Mouse (Mus musculus) kidney, adult 2 months (tissue): Measurements from ENCODE around the gene Zdhhc13. TPM values are rescaled to one million over a fixed set of nuclear protein-coding genes. Genes with fewer than 3 reads are reported as not detected.

ENCODE experiments used
- DNase-seq: peaks from one replicate; pipeline ENCODE4 v3.0.0; 2021
- H3K27ac ChIP-seq: fragments of 200-500 bp; 2 replicates; pipeline ENCODE4 v1.5.1; 2012; ENCODE audit warnings: low read depth, low read length, control low read depth, inconsistent platforms; ENCODE audit not compliant: insufficient read depth
- H3K27me3 ChIP-seq: fragments of 200-500 bp; replicated peaks from 2 replicates; pipeline ENCODE4 v1.6.1; 2012; ENCODE audit warnings: mild to moderate bottlenecking, moderate library complexity, low read length, inconsistent platforms; ENCODE audit not compliant: control insufficient read depth, insufficient read depth
- H3K36me3 ChIP-seq: fragments of 200-500 bp; 2 replicates; pipeline ENCODE4 v1.6.1; 2012; ENCODE audit warnings: mild to moderate bottlenecking, moderate library complexity, low read length, inconsistent platforms; ENCODE audit not compliant: control insufficient read depth, insufficient read depth
- H3K4me1 ChIP-seq: fragments of 200-500 bp; 2 replicates; pipeline ENCODE4 v1.6.1; 2011; ENCODE audit warnings: low read length; ENCODE audit not compliant: control insufficient read depth, insufficient read depth
- H3K4me3 ChIP-seq: fragments of 200-500 bp; 2 replicates; pipeline ENCODE4 v1.5.1; 2011; ENCODE audit warnings: mild to moderate bottlenecking, low read depth, low read length, control low read depth; ENCODE audit not compliant: insufficient read depth
- CTCF ChIP-seq: fragments of 200-500 bp; conservative IDR thresholded peaks from 2 replicates; pipeline ENCODE4 v1.5.1; 2011; ENCODE audit warnings: low read depth, mild to moderate bottlenecking, control low read depth, low read length, moderate library complexity, mixed read lengths; ENCODE audit not compliant: insufficient read depth, insufficient read length
- POLR2A ChIP-seq: fragments of 200-500 bp; IDR thresholded peaks from one replicate; pipeline ENCODE4 v1.6.1; 2011; ENCODE audit warnings: low read depth, low read length, control low read depth
- WGBS: fragments of 180-500 bp; shearing (Covaris S2); methylation state at CpG from one replicate; pipeline ENCODE4 v1.1.7; 2018; 5-methylcytosine and 5-hydroxymethylcytosine counted together
- polyA plus RNA-seq: library from polyadenylated mRNA; depleted of rRNA; stranded (reverse); fragments of >200 nt; gene quantifications from 2 replicates; pipeline ENCODE4 v1.2.3, GENCODE M21; 2012

Gene Zdhhc13
- polyA plus RNA-seq, 1 experiment: 9.6 TPM

DNA sequence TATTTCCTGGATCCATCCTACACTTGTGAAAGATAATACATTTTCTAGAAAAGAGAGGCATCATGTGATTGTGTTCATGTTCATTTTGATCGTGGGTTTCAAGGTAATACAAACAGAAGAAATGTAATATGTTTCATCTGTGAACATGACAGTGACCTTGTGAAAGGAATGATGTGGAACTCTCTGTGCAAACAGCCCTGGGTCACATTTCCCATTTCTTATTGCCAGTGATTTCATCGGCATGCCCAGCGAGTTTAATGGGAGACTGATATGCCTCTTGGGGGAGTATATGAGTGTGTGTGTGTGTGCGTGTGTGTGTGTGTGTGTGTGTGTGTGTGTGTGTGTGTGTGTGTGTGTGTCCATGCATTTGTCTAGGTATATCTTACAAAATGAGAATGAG is 52.7 kb downstream of the Zdhhc13 start:
- 34% methylated on average over 4 of the region's 4 CpGs for WGBS
- DNase-seq: no peak
- H3K27ac ChIP-seq: no peak overlapping the region

DNA sequence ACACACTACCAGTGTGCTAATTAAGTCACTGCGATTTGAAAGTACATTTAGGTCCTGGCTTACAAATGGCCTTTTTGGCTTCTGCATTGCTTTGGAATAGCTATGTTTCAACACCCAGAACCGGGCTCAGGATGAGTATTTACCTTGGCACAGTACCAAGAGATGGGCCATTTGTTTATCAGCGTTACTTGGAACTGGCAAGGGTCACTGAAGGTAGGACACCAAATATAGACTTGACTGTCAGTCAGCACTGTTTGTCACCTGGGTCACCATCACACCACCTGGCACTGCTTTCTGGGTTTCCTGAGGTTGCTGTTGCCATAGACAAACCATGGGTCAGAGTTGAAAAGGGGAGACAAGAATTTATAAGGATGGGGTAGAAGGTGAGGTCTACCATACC is 53.5 kb downstream of the Zdhhc13 start:
- TF ChIP-seq CTCF (no peak), POLR2A (no peak)
- H3K27ac ChIP-seq: no peak overlapping the region
- no peaks in the 10 kb centered on the region for H3K27me3 ChIP-seq
- WGBS: 45% methylated on average over 3 of the region's 3 CpGs
- no peak for DNase-seq
- no peak overlapping the region for H3K4me3 ChIP-seq
- H3K36me3 ChIP-seq: no peaks in the 10 kb centered on the region
- H3K4me1 ChIP-seq: no peaks in the 10 kb centered on the region

More for the DNA sequence above, 52.7 kb downstream of the Zdhhc13 start:
- no peaks in the 10 kb centered on the region for H3K36me3 ChIP-seq
- H3K4me3 ChIP-seq: no peak overlapping the region
- H3K4me1 ChIP-seq: no peaks in the 10 kb centered on the region
- no peaks in the 10 kb centered on the region for H3K27me3 ChIP-seq
- no peak for TF ChIP-seq POLR2A
- no peak for TF ChIP-seq CTCF

DNA sequence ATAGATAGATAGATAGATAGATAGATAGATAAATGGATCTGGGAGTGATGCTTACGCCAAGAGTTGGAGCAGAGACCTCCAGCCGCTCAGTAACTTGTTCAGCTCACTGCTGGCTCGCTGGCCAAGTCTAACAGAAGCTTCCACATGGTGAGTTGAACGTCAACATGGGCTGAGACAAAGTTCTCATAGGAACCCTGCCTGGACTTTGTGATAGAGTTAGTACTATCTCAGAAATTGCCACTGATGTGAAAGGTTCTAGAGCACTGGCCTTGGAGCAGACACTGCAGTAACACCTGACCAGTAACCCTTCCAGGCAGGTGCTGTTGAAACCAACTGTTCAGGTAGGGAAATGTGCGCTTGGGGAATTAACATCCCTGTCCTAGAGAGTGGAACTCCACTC is 54.7 kb downstream of the Zdhhc13 start:
- H3K27ac ChIP-seq: no peak overlapping the region
- TF ChIP-seq CTCF: no peak
- no peak for TF ChIP-seq POLR2A
- no peak overlapping the region for H3K4me3 ChIP-seq
- H3K36me3 ChIP-seq: no peaks in the 10 kb centered on the region
- WGBS: 89% methylated on average over 5 of the region's 5 CpGs
- no peaks in the 10 kb centered on the region for H3K27me3 ChIP-seq
- DNase-seq: no peak
- no peaks in the 10 kb centered on the region for H3K4me1 ChIP-seq

DNA sequence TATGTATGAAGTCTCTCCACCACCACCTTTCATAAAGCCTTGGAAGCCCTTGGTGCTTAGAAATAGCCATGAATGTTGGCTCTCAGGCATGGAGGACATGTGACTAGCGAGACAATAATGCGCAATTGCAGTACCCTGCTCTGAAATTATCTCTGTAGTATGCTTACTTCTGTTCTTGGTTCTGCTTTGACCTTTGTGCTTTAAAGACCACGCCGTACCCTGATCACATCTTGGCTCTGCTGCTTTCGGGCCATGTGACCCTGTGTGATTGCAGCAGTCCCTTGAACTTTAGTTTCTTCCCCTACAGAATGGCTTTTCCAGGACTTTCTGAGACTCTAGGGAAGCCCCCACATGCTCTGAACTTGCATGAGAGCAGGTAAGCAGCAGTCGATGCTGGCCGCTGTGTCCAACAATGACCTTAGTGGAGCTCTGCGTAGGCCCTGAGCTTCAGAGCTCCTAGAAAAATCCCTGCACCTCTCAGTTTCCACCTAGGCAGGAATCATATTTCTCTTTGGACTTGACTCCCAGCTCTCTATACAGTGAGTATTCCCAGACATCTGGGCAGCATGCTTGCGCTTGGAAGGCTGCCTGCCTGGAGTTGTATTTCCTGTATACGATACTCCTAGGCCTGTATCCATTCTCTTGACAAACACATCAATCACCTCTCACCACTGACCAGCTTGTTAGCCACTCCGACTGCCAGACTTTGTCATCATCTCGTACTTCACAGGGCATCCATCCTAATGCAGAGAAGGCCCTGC is 56.6 kb downstream of the Zdhhc13 start:
- no peak overlapping the region for H3K27ac ChIP-seq
- WGBS: 69% methylated on average over 12 of the region's 12 CpGs
- DNase-seq: no peak
- no peaks in the 10 kb centered on the region for H3K4me1 ChIP-seq
- no peak overlapping the region for H3K4me3 ChIP-seq
- no peak for TF ChIP-seq POLR2A
- no peak for TF ChIP-seq CTCF
- H3K36me3 ChIP-seq: no peaks in the 10 kb centered on the region
- H3K27me3 ChIP-seq: no peaks in the 10 kb centered on the region

DNA sequence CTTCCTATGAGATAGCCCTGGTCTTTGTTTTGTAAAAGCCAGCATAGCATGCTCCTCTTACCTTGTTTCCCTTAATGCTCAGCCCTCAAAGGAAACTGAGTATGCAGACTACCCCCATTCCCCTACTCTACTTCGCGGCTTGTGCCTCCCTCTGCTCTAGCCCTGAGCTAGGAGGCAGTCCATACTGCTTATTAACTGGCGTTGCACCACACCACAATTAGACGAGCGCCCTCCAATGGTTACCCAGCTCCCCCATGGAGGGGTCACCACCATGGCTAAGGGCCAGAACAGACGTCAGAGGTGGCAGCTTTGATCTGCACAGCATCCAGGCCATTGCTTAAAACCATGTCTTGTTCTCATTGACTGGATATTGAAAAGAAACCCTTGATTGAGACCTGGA is 58.0 kb downstream of the Zdhhc13 start:
- H3K4me1 ChIP-seq: no peaks in the 10 kb centered on the region
- no peaks in the 10 kb centered on the region for H3K27me3 ChIP-seq
- 67% methylated on average over 6 of the region's 6 CpGs for WGBS
- no peak overlapping the region for H3K27ac ChIP-seq
- no peaks in the 10 kb centered on the region for H3K36me3 ChIP-seq
- TF ChIP-seq POLR2A (no peak), CTCF (no peak)
- no peak for DNase-seq
- no peak overlapping the region for H3K4me3 ChIP-seq

DNA sequence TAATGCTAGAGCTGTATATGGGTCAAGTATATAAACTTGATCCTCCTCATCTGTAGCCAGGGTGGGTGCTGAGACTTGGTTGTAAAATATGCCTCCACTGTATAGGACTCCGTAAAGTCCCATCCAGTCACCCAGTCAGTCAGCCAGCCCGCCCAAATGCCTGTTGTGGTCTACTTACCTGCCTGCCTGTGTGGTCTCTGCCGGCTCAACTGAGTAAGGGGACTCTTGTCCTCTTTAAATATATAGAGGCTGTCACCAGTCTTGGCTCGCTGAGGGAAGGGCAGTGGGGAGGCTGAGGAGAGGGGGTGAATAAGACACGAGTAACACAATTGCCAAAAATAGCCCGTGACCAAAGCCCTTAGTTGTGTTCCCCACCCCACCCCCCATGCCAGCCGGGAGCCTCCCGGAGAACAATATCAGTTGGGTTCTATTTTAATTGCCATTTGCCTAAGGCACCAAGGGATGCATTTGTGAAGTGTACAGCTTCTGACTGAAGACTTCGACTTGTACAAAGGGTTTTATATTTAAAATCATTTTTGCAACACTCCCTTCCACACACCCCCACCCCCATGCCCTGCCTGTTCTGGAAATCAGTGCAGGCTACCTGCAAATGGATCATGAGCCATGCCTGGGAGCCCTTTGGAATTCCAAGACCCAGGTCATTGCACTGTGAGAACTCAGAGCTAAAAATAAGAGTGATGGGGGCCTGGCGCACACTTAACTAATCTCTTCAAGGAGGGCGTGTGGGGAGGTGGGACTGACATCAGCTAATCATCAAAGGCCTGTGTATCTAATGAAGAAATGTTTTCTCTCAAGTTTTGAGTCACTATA is 59.2 kb downstream of the Zdhhc13 start, which contains the start of gene Csrp3:
TSS of gene Csrp3 (minus strand) at position 214 of the 831 bp plus-strand sequence.
- Histone ChIP-seq H3K36me3 (no peaks in the 10 kb centered on the region), H3K4me1 (no peaks in the 10 kb centered on the region), H3K27ac (no peak within 1 kb of the TSS), H3K4me3 (no peak within 1 kb of the TSS), H3K27me3 (no peaks in the 10 kb centered on the region)
- WGBS: 62% methylated on average over 11 of the region's 11 CpGs
- TF ChIP-seq CTCF: no peak
- TF ChIP-seq POLR2A: no peak
- DNase-seq: no peak

DNA sequence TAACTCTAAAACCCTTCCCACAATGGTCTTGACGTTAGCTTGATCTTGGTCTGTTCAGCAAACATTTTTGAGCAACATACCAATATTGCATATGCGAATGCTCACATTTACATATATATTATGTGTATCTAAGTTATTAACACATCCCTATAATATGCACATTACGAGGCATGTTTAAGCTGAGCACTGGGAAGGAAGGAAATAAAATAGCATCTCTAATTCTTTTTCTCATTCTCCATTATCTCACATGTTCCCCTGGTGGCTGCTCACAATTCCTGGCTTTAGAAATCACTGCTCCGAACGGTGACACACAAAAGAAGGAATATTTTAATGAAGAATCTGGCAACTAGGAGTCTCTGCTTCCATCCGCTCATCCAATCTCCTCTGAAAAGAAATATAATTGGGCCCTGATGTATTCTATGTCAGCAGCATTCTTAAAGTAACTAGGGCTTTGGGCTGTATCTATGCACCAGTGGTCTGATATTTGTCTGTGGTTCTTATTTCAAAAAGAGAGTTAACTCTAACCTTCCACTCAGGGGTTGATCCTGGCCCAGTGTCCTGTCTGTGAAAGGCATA is 62.8 kb downstream of the Zdhhc13 start:
- no peak for DNase-seq

More for the DNA sequence above, 62.8 kb downstream of the Zdhhc13 start:
- no peak for TF ChIP-seq POLR2A
- no peak for TF ChIP-seq CTCF
- no peaks in the 10 kb centered on the region for H3K27me3 ChIP-seq
- 89% methylated on average over 6 of the region's 6 CpGs for WGBS
- H3K4me3 ChIP-seq: no peak overlapping the region
- no peaks in the 10 kb centered on the region for H3K4me1 ChIP-seq
- no peak overlapping the region for H3K27ac ChIP-seq
- H3K36me3 ChIP-seq: no peaks in the 10 kb centered on the region
